Mouse (Mus musculus): ENCODE results near the gene Itpka. TPM values are rescaled to one million over a fixed set of nuclear protein-coding genes. Genes with fewer than 3 reads are reported as not detected.

The Itpka gene
- under 1 TPM in 1 of 2 experiments, not detected in 1; 0.39 TPM for total RNA-seq (2023)

DNA sequence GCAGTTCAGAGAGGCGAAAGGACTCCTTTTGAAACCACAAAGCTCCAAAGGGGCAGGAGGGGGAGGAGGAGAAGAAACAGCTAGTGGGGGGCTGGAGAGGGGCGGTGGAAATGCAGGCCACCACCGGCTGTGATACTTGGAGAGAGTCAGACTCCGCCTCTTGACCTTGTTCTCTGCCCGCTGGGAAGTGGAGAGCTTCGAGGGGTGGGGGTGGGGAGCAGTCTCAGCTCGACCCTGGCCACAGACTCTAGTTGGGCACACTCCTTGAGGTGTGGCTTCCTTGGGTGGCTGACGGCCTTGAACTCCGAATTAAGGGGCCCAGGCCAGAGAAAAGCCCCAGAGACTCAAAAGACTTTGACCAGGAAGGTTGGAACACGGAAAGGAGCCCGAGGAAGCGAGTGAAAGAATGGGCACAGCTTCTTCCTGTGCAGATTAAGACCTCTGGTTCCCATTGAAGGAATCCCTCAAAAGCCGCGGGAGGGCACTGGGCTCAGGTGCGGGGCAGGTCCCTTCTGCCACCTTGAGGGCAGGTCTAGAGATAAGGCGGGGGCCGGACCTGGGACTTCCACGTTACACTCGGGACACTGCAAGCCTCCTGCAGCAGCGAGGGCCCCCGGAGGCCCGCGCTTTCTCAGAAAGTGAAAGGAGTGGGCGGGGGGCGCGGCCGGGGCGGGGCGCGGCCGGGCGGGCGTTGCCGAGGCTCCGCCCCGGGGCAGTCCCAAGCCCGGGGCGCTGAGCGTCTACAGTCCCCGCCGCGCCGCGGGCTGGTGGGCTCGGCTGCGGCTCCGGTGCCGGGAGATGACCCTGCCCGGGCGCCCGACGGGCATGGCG, at the start of gene Itpka:
Gene Itpka (plus strand): TSS at position 757 of the 831 bp plus-strand sequence.

DNA sequence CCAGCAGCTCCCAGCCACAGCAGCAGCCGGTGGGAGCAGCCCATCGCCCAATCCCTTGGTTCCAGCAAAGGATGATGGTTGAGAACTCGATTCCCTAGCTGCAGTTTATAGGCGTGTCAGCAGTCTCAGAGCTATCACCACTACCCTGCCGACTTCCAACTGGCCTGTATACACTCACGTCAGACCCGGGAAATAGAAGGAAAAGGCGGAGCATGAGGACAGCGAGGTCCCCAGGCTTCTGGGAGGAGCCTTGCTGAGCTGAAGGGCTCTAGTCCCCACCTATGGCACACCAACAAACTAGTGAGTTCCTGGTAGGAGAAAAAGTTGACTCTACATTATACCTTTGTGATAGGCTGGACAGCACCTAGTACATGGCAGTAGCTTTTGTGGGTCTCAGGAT, 18.1 kb downstream of the Itpka start, which contains the start of gene Ltk:
Gene Ltk (minus strand): TSS at position 181 of the 400 bp plus-strand sequence.

DNA sequence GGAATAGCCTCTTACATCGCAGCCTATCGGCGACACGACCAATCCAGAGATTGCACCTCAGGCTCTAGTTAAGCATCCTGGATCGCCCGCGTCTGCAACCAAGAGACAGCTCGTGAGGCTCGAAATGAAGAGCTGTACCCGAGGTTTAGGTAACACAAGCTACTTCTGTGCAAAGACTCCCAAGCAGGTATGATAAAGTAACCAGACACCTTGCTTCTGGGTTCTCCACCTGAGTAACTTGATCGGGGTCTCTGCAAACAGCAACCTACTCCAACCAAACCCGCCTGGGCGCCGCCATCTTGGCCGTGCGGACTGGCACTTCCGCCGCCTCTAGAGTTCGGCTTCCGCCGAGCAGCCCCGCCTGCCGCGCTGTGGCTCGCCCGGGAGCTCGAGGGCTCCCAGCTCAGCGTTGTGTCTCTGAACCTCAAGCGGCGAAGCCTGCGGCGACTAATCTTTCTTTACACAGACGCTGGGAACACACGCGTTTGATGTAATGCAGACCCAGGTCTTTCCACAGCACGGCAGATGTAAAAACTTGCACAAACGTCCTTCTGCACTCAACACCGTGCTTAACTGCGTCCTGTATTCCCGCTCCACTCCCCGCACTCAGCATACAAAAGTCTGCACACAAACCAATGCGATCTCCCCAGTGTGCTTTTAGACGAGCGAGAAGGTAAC, 45.2 kb downstream of the Itpka start, which contains the start of gene Rpap1:
Gene Rpap1 (minus strand): TSS at position 332 of the 678 bp plus-strand sequence.

DNA sequence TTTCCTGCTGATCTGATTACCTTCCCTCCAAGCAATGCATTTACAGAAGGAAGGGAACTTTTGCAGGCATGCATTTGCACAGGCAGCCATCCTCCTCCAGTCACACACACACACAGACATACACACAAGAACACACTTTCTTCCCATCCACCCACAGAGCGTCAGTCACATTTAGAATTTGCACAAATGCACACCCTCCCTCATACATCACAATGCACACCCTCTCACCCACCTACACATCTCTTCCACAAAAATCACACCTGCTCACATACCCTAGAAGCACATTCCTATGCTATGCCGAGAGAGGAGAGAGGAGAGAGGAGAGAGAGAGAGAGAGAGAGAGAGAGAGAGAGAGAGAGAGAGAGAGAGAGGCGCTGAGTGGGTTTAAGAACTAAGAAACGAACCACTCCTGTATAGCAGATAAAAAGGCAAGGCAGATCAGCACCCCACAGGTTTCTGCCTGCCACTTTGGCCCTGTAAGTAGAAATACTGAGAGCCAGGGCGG, 55.2 kb downstream of the Itpka start, which contains the start of gene Tyro3:
Gene Tyro3 (plus strand): TSS at position 455 of the 505 bp plus-strand sequence.

Other genes with a start within 250 kb of the Itpka start
- gene Exd1, start 194.7 kb upstream of the Itpka start, total RNA-seq (2023), result under 1 TPM; 0.60 to 0.70 TPM
- gene Chp1, start 194.6 kb upstream of the Itpka start, total RNA-seq (2023), result 100 to 1,000 TPM; 129 to 143 TPM
- gene Nusap1, start 124.0 kb upstream of the Itpka start, total RNA-seq (2023), result 1 to 10 TPM in 1 of 2 experiments, under 1 TPM in 1; 0.73 to 1.0 TPM
- gene Oip5, start 123.9 kb upstream of the Itpka start, total RNA-seq (2023), result not detected
- 1 to 10 TPM; 8.8 to 9.1 TPM for gene Ndufaf1, start 79.5 kb upstream of the Itpka start, total RNA-seq (2023)
- gene Rtf1, start 67.3 kb upstream of the Itpka start, total RNA-seq (2023), result 10 to 100 TPM; 32.0 to 37.7 TPM
- not detected for gene Ltk, start 18.1 kb downstream of the Itpka start, total RNA-seq (2023)
- 10 to 100 TPM; 12.9 to 15.2 TPM for gene Rpap1, start 45.2 kb downstream of the Itpka start, total RNA-seq (2023)
- not detected for gene Tyro3, start 55.4 kb downstream of the Itpka start, total RNA-seq (2023)
- 10 to 100 TPM; 55.9 to 59.1 TPM for gene Mga, start 154.9 kb downstream of the Itpka start, total RNA-seq (2023)
- gene Mapkbp1, start 230.4 kb downstream of the Itpka start, total RNA-seq (2023), result 10 to 100 TPM; 11.4 to 13.7 TPM